Mouse (Mus musculus): Measurements from ENCODE around the gene Defb36.

GRCm38 (mm10) chr2:152638865-152639264, 34.7 kb downstream of the Defb36 start:
- TF ChIP-seq POLR2A (IDR thresholded peaks at IDR 0.05; ENCODE audit: low read depth, low read length) = no peak
- TF ChIP-seq CTCF (IDR thresholded peaks at IDR 0.05; ENCODE audit: extremely low read depth, insufficient read length, insufficient replicate concordance, low read depth, low read length) = no peak

Measured in small intestine, adult 2 months (tissue).